Mouse (Mus musculus) adrenal gland, postnatal 10 days (tissue): ENCODE measurements around the gene Lipn. TPM values are rescaled to one million over a fixed set of nuclear protein-coding genes. Genes with fewer than 3 reads are reported as not detected.

Experiments used
- microRNA-seq: library from miRNA; unstranded; fragments of <30 nt; microRNA quantifications from one replicate; pipeline ENCODE4 v1.2.0, GENCODE M21; 2021
- total RNA-seq, 2 experiments: library from RNA; stranded (reverse); gene quantifications; 2 replicates each; pipeline ENCODE4 v1.2.3; 2021

Gene Lipn
- total RNA-seq, 2 experiments from 2014 or later, result not detected

Small RNA genes within 50 kb of the gene (microRNA-seq; reads per million reads assigned to microRNA genes)
- gene Gm23334, result not detected

Other genes with a start within 250 kb of the Lipn start
- not detected for gene Lipf, start 106.2 kb upstream of the Lipn start, total RNA-seq
- under 1 TPM; 0.21 to 0.36 TPM for gene Lipk, start 59.1 kb upstream of the Lipn start, total RNA-seq
- not detected for gene Lipm, start 33.6 kb downstream of the Lipn start, total RNA-seq
- under 1 TPM in 1 of 2 experiments, not detected in 1; 0.12 TPM for gene Ankrd22, start 98.7 kb downstream of the Lipn start, total RNA-seq
- 1 to 10 TPM; 4.8 to 6.6 TPM for gene Stambpl1, start 124.9 kb downstream of the Lipn start, total RNA-seq
- gene Acta2, start 188.2 kb downstream of the Lipn start, total RNA-seq, result 100 to 1,000 TPM in 1 of 2 experiments, 10 to 100 TPM in 1; 69.7 to 135 TPM
- gene Fas, start 223.3 kb downstream of the Lipn start, total RNA-seq, result 10 to 100 TPM; 12.1 to 18.2 TPM